Mouse (Mus musculus): ENCODE data around the gene Fbxo31. TPM values are rescaled to one million over a fixed set of nuclear protein-coding genes. Genes with fewer than 3 reads are reported as not detected.
A peak's percentile ranks its signal among the peaks of the same experiment; 100 is the strongest.

Fbxo31 gene
- total RNA-seq, 4 experiments from 2014 or later, result 96.9 to 103 (median 102) TPM

- no peak for DNase-seq (ENCODE audit: low spot score in 2 of 2)
These were observed 10.7 kb upstream of the Fbxo31 start for GRCm38 (mm10) chr8:121589205-121589726.

- no peak for DNase-seq (ENCODE audit: low spot score in 2 of 2)
These were observed 10.1 kb upstream of the Fbxo31 start for GRCm38 (mm10) chr8:121588750-121589149.

GRCm38 (mm10) chr8:121585159-121585825, 6.7 kb upstream of the Fbxo31 start:
- peak; percentile 99 to 100 for DNase-seq (ENCODE audit: low spot score in 2 of 2)

- DNase-seq (ENCODE audit: low spot score in 2 of 2), result no peak
These were observed 6.1 kb upstream of the Fbxo31 start for GRCm38 (mm10) chr8:121584730-121585129.

GRCm38 (mm10) chr8:121583653-121584052, 5.0 kb upstream of the Fbxo31 start:
- DNase-seq (ENCODE audit: low spot score in 2 of 2), result no peak

- DNase-seq (ENCODE audit: low spot score in 2 of 2), result no peak
These were observed 1.9 kb upstream of the Fbxo31 start for GRCm38 (mm10) chr8:121580465-121580864.

- no peak for DNase-seq (ENCODE audit: low spot score in 2 of 2)
These were observed 593 bp downstream of the Fbxo31 start for GRCm38 (mm10) chr8:121577751-121578675.

GRCm38 (mm10) chr8:121575661-121576060, 2.9 kb downstream of the Fbxo31 start:
- DNase-seq (ENCODE audit: low spot score in 2 of 2), result no peak

GRCm38 (mm10) chr8:121573275-121573674, 5.3 kb downstream of the Fbxo31 start:
- DNase-seq (ENCODE audit: low spot score in 2 of 2), result no peak

GRCm38 (mm10) chr8:121572121-121572520, 6.5 kb downstream of the Fbxo31 start:
- DNase-seq (ENCODE audit: low spot score in 2 of 2), result no peak

GRCm38 (mm10) chr8:121570801-121571200, 7.8 kb downstream of the Fbxo31 start:
- DNase-seq (ENCODE audit: low spot score in 2 of 2), result no peak

GRCm38 (mm10) chr8:121570335-121570734, 8.3 kb downstream of the Fbxo31 start:
- DNase-seq (ENCODE audit: low spot score in 2 of 2), result no peak

GRCm38 (mm10) chr8:121568321-121568720, 10.3 kb downstream of the Fbxo31 start:
- DNase-seq (ENCODE audit: low spot score in 2 of 2), result no peak

GRCm38 (mm10) chr8:121563701-121564100, 14.9 kb downstream of the Fbxo31 start:
- DNase-seq (ENCODE audit: low spot score in 2 of 2), result no peak

GRCm38 (mm10) chr8:121562941-121563351, 15.7 kb downstream of the Fbxo31 start:
- DNase-seq (ENCODE audit: low spot score in 2 of 2), result no peak

GRCm38 (mm10) chr8:121561636-121562345, 16.8 kb downstream of the Fbxo31 start:
- DNase-seq (ENCODE audit: low spot score in 2 of 2), result no peak

- DNase-seq (ENCODE audit: low spot score in 2 of 2), result no peak
These were observed 18.0 kb downstream of the Fbxo31 start for GRCm38 (mm10) chr8:121560432-121561100.

GRCm38 (mm10) chr8:121559801-121560200, 18.8 kb downstream of the Fbxo31 start:
- no peak for DNase-seq (ENCODE audit: low spot score in 2 of 2)

- no peak for DNase-seq (ENCODE audit: low spot score in 2 of 2)
These were observed 20.1 kb downstream of the Fbxo31 start for GRCm38 (mm10) chr8:121558538-121558937.

- no peak for DNase-seq (ENCODE audit: low spot score in 2 of 2)
These were observed 20.9 kb downstream of the Fbxo31 start for GRCm38 (mm10) chr8:121557746-121558145.
